8 mouse cellular contexts compared by ENCODE assay signal in genomic region chr12:51622670-51623365, GRCm38 (mm10). TPM values are rescaled to one million over a fixed set of nuclear protein-coding genes. Genes with fewer than 3 reads are reported as not detected.
DNase-seq lines count a peak whose midpoint lies in the region; ATAC-seq and TF ChIP-seq lines count a peak whose summit lies in the region.
"Had no signal": no experiment of that assay in that cellular context is flagged by ENCODE, and none has a peak within 500 bp of the region (broad histone marks: within the 10 kb centered on the region; RNA-seq: fewer than 3 reads in every experiment).

No protein-coding gene starts in this region.

- H3K9me3 ChIP-seq in liver, embryonic 11.5 days (ENCODE audit: control insufficient read depth, low read length), result no peaks in the 10 kb centered on the region
- no peaks in the 10 kb centered on the region for H3K9me3 ChIP-seq in liver, embryonic 12.5 days (replicated peaks)
- no peaks in the 10 kb centered on the region for H3K9me3 ChIP-seq in hindbrain, embryonic 16.5 days (ENCODE audit: control insufficient read depth, low read length)
- no peaks in the 10 kb centered on the region for H3K9me3 ChIP-seq in kidney, embryonic 15.5 days (replicated peaks)
- H3K9me3 ChIP-seq in heart, embryonic 11.5 days (replicated peaks; ENCODE audit: control insufficient read depth, low read length), result no peaks in the 10 kb centered on the region

- no peaks in the 10 kb centered on the region for H3K4me1 ChIP-seq in liver, embryonic 11.5 days (replicated peaks; ENCODE audit: control insufficient read depth, insufficient read depth, low read length)
- H3K4me1 ChIP-seq in liver, embryonic 12.5 days, result no peaks in the 10 kb centered on the region
- no peaks in the 10 kb centered on the region for H3K4me1 ChIP-seq in hindbrain, embryonic 16.5 days (ENCODE audit: control insufficient read depth, insufficient read depth, low read depth, low read length)
- H3K4me1 ChIP-seq in kidney, embryonic 15.5 days, result no peaks in the 10 kb centered on the region
- no peaks in the 10 kb centered on the region for H3K4me1 ChIP-seq in heart, embryonic 11.5 days (ENCODE audit: control insufficient read depth, insufficient read depth, low read length)

- 0 out of 2 replicates have a peak, but pooled peaks have one; percentile 39 for ATAC-seq in liver, embryonic 11.5 days (replicated peaks; ENCODE audit: low FRiP score)
- no peak for ATAC-seq in liver, embryonic 12.5 days
- ATAC-seq in hindbrain, embryonic 16.5 days, result peak; percentile 90
- no peak for ATAC-seq in kidney, embryonic 15.5 days (replicated peaks; ENCODE audit: low FRiP score)
- no peak for ATAC-seq in heart, embryonic 11.5 days (replicated peaks; ENCODE audit: insufficient number of reproducible peaks, low FRiP score, low TSS enrichment)

- H3K27me3 ChIP-seq in liver, embryonic 11.5 days (replicated peaks; ENCODE audit: control insufficient read depth, insufficient read depth, low read length), result no peaks in the 10 kb centered on the region
- H3K27me3 ChIP-seq in liver, embryonic 12.5 days (replicated peaks), result no peaks in the 10 kb centered on the region
- H3K27me3 ChIP-seq in hindbrain, embryonic 16.5 days (replicated peaks; ENCODE audit: control insufficient read depth, insufficient read depth, low read length), result no peaks in the 10 kb centered on the region
- H3K27me3 ChIP-seq in splenic B cell, adult 2 months (ENCODE audit: control insufficient read depth, insufficient read depth, low read length, poor library complexity, severe bottlenecking), result no peaks in the 10 kb centered on the region
- H3K27me3 ChIP-seq in kidney, embryonic 15.5 days, result no peaks in the 10 kb centered on the region
- no peaks in the 10 kb centered on the region for H3K27me3 ChIP-seq in heart, embryonic 11.5 days (ENCODE audit: control insufficient read depth, insufficient read depth, low read length)

- no peak overlapping the region for H3K9ac ChIP-seq in liver, embryonic 11.5 days (ENCODE audit: low read depth, low read length)
- H3K9ac ChIP-seq in liver, embryonic 12.5 days, result no peak overlapping the region
- no peak overlapping the region for H3K9ac ChIP-seq in hindbrain, embryonic 16.5 days (ENCODE audit: low read depth, low read length)
- no peak overlapping the region for H3K9ac ChIP-seq in kidney, embryonic 15.5 days
- no peak overlapping the region for H3K9ac ChIP-seq in heart, embryonic 11.5 days (ENCODE audit: low read depth, low read length)

- peaks cover 3% of the 10 kb centered on the region; the same call in 1 of the 2 replicates for H3K36me3 ChIP-seq in liver, embryonic 11.5 days (ENCODE audit: control insufficient read depth, insufficient read depth, low read length)
- peaks cover 55% of the 10 kb centered on the region for H3K36me3 ChIP-seq in liver, embryonic 12.5 days
- peaks cover 5% of the 10 kb centered on the region; the same call in 1 of the 2 replicates for H3K36me3 ChIP-seq in hindbrain, embryonic 16.5 days (ENCODE audit: control insufficient read depth, insufficient read depth, low read length)
- H3K36me3 ChIP-seq in splenic B cell, adult 2 months (ENCODE audit: control insufficient read depth, insufficient read depth, low read length, poor library complexity, severe bottlenecking), result peaks cover 5% of the 10 kb centered on the region
- H3K36me3 ChIP-seq in kidney, embryonic 15.5 days, result peaks cover 47% of the 10 kb centered on the region
- H3K36me3 ChIP-seq in heart, embryonic 11.5 days (ENCODE audit: control insufficient read depth, insufficient read depth, low read length), result 0 out of 2 replicates have a peak, but pooled peaks cover 2% of the 10 kb centered on the region

- no peak overlapping the region for H3K4me2 ChIP-seq in liver, embryonic 11.5 days
- H3K4me2 ChIP-seq in liver, embryonic 12.5 days, result no peak overlapping the region
- no peak overlapping the region for H3K4me2 ChIP-seq in hindbrain, embryonic 16.5 days (ENCODE audit: low read length)
- H3K4me2 ChIP-seq in kidney, embryonic 15.5 days, result no peak overlapping the region
- no peak overlapping the region for H3K4me2 ChIP-seq in heart, embryonic 11.5 days

- peak; percentile 37; the same call in 1 of the 2 replicates for TF ChIP-seq CTCF in brain, embryonic 14.5 days (IDR thresholded peaks at IDR 0.05; ENCODE audit: borderline replicate concordance, extremely low read depth, insufficient read depth, insufficient read length)

- no peak overlapping the region for H3K27ac ChIP-seq in liver, embryonic 11.5 days (ENCODE audit: low read depth, low read length)
- H3K27ac ChIP-seq in liver, embryonic 12.5 days, result no peak overlapping the region
- no peak overlapping the region for H3K27ac ChIP-seq in hindbrain, embryonic 16.5 days (ENCODE audit: low read depth, low read length)
- H3K27ac ChIP-seq in kidney, embryonic 15.5 days, result no peak overlapping the region
- H3K27ac ChIP-seq in heart, embryonic 11.5 days (ENCODE audit: low read depth, low read length), result no peak overlapping the region

- no peak overlapping the region for H3K4me3 ChIP-seq in liver, embryonic 11.5 days (ENCODE audit: low read depth, low read length)
- no peak overlapping the region for H3K4me3 ChIP-seq in liver, embryonic 12.5 days
- H3K4me3 ChIP-seq in hindbrain, embryonic 16.5 days (ENCODE audit: low read length), result no peak overlapping the region
- no peak overlapping the region for H3K4me3 ChIP-seq in kidney, embryonic 15.5 days (replicated peaks)
- no peak overlapping the region for H3K4me3 ChIP-seq in heart, embryonic 11.5 days (ENCODE audit: low read depth, low read length)

- no peak for DNase-seq in liver, embryonic 11.5 days (ENCODE audit: low spot score)
- DNase-seq in brain, embryonic 14.5 days (ENCODE audit: low read depth), result peak; percentile 86
- peak; percentile 2 for DNase-seq in splenic B cell, adult 2 months (ENCODE audit: low read depth, low spot score)
- DNase-seq: adrenal gland, postnatal 10 days had no signal

- no peak for TF ChIP-seq POLR2A in brain, embryonic 14.5 days (IDR thresholded peaks at IDR 0.05; ENCODE audit: borderline replicate concordance, extremely low read depth, insufficient read depth, insufficient read length, poor library complexity, severe bottlenecking)

- 87% methylated on average over 5 of the region's 5 CpGs for WGBS in liver, embryonic 11.5 days
- 82% methylated on average over 5 of the region's 5 CpGs for WGBS in liver, embryonic 12.5 days (ENCODE audit: insufficient replicate concordance)
- WGBS in hindbrain, embryonic 16.5 days, result 65% methylated on average over 5 of the region's 5 CpGs
- 84% methylated on average over 5 of the region's 5 CpGs for WGBS in kidney, embryonic 15.5 days
- 85% methylated on average over 5 of the region's 5 CpGs for WGBS in heart, embryonic 11.5 days (ENCODE audit: insufficient replicate concordance)

RNA-seq across cellular contexts. Expression of gene Coch, which starts 29.7 kb away (rescaled TPM):
- polyA plus RNA-seq in liver, embryonic 11.5 days (2014; fragmentation: Nextera tagmentation; extraction: Ambion mirVana), result 0.44 and 1.9 TPM in 2 replicates
- polyA plus RNA-seq in liver, embryonic 12.5 days (2016; fragmentation: Nextera tagmentation; extraction: Ambion mirVana), result 0.24 and 0.32 TPM in 2 replicates
- 9.7 and 10.0 TPM in 2 replicates for polyA plus RNA-seq in brain, embryonic 14.5 days (2012; rRNA removed)
- 26.5 and 29.6 TPM in 2 replicates for polyA plus RNA-seq in hindbrain, embryonic 16.5 days (2015; fragmentation: Nextera tagmentation; extraction: Ambion mirVana)
- polyA plus RNA-seq in kidney, embryonic 15.5 days (2015; fragmentation: Nextera tagmentation; extraction: Ambion mirVana), result 1.4 and 1.5 TPM in 2 replicates
- polyA plus RNA-seq in heart, embryonic 11.5 days (2014; fragmentation: Nextera tagmentation; extraction: Ambion mirVana), result 1.5 and 1.7 TPM in 2 replicates

Comparison
In these comparisons a context has a peak if more than half of its experiments do, and no peak if none do; other contexts are left out.
1. ATAC-seq: peak in liver, embryonic 11.5 days (single experiment) and hindbrain, embryonic 16.5 days (single experiment); none in liver, embryonic 12.5 days (single experiment), kidney, embryonic 15.5 days (single experiment) and heart, embryonic 11.5 days (single experiment).